Mouse (Mus musculus) MEL (cell line): ENCODE measurements around the gene Smarca4. TPM values are rescaled to one million over a fixed set of nuclear protein-coding genes. Genes with fewer than 3 reads are reported as not detected.

Source experiments
- DNase-seq: peaks from one replicate; pipeline ENCODE4 v3.0.0; 2011; ENCODE audit warnings: low read depth, low spot score
- H3K27ac ChIP-seq: 2 replicates; pipeline ENCODE4 v1.5.1; 2012; ENCODE audit warnings: low read depth, mild to moderate bottlenecking, control low read depth, low read length, moderate library complexity; ENCODE audit not compliant: control insufficient read depth
- H3K27me3 ChIP-seq, 2 experiments: fragments of 150-350 bp in 1 of 2; sonication (generic) in 1 of 2; 2 replicates each; pipeline ENCODE4 v1.6.1; 2012; ENCODE audit warnings: low read length in 2 of 2, mild to moderate bottlenecking in 2 of 2, improper control_type of control experiment in 1 of 2, moderate library complexity in 1 of 2; ENCODE audit not compliant: insufficient read depth in 2 of 2, control insufficient read depth in 1 of 2
- H3K36me3 ChIP-seq, 2 experiments: 2 replicates each; pipeline ENCODE4 v1.6.1; 2012 to 2014; ENCODE audit warnings: low read length in 2 of 2, improper control_type of control experiment in 1 of 2, inconsistent platforms in 1 of 2, mild to moderate bottlenecking in 1 of 2; ENCODE audit not compliant: insufficient read depth in 2 of 2, control insufficient read depth in 1 of 2
- H3K4me1 ChIP-seq, 2 experiments: fragments of 150-350 bp in 1 of 2; sonication (generic) in 1 of 2; 2 replicates each; pipeline ENCODE4 v1.6.1; 2012; ENCODE audit warnings: low read length in 2 of 2, improper control_type of control experiment in 1 of 2, mild to moderate bottlenecking in 1 of 2; ENCODE audit not compliant: insufficient read depth in 2 of 2, control insufficient read depth in 1 of 2
- H3K4me3 ChIP-seq, 2 experiments: fragments of 150-350 bp in 1 of 2; sonication (generic) in 1 of 2; 2 replicates each; pipeline ENCODE4 v1.5.1; 2012; ENCODE audit warnings: low read depth in 2 of 2, low read length in 2 of 2, mild to moderate bottlenecking in 2 of 2, moderate library complexity in 2 of 2, control low read depth in 1 of 2, improper control_type of control experiment in 1 of 2; ENCODE audit not compliant: control insufficient read depth in 1 of 2, insufficient read depth in 1 of 2
- H3K79me2 ChIP-seq: 2 replicates; pipeline ENCODE4 v1.6.1; 2012; ENCODE audit warnings: mild to moderate bottlenecking, low read length, moderate library complexity; ENCODE audit not compliant: control insufficient read depth, poor library complexity, insufficient read depth
- H3K9ac ChIP-seq: 2 replicates; pipeline ENCODE4 v1.6.1; 2012; ENCODE audit warnings: low read depth, mild to moderate bottlenecking, control low read depth, low read length, moderate library complexity; ENCODE audit not compliant: control insufficient read depth, poor library complexity, severe bottlenecking
- H3K9me3 ChIP-seq: fragments of 150-350 bp; sonication (generic); replicated peaks from 2 replicates; pipeline ENCODE4 v1.6.1; 2012; ENCODE audit warnings: mild to moderate bottlenecking, low read length, improper control_type of control experiment, moderate library complexity; ENCODE audit not compliant: insufficient read depth
- BHLHE40 ChIP-seq: IDR thresholded peaks from 2 replicates; pipeline ENCODE4 v1.6.1; 2012; ENCODE audit warnings: low read depth, mild to moderate bottlenecking, inconsistent platforms, low read length, improper control_type of control experiment, borderline replicate concordance
- CHD1 ChIP-seq: IDR thresholded peaks from 2 replicates; pipeline ENCODE4 v1.6.1; 2012; ENCODE audit warnings: low read depth, mild to moderate bottlenecking, inconsistent platforms, low read length, improper control_type of control experiment
- CHD2 ChIP-seq: IDR thresholded peaks from 2 replicates; pipeline ENCODE4 v1.6.1; 2011; ENCODE audit warnings: low read length, improper control_type of control experiment
- CTCF ChIP-seq, 3 experiments: IDR thresholded peaks in 2 of 3; conservative IDR thresholded peaks in 1 of 3; 2 replicates each; pipeline ENCODE4 v1.5.1; 2011 to 2012; ENCODE audit warnings: low read length in 3 of 3, low read depth in 2 of 3, mild to moderate bottlenecking in 2 of 3, improper control_type of control experiment in 1 of 3, inconsistent platforms in 1 of 3, mixed read lengths in 1 of 3, moderate library complexity in 1 of 3; ENCODE audit not compliant: control insufficient read depth in 1 of 3, insufficient read depth in 1 of 3, poor library complexity in 1 of 3, severe bottlenecking in 1 of 3
- E2F4 ChIP-seq: IDR thresholded peaks from 2 replicates; pipeline ENCODE4 v1.6.1; 2011; ENCODE audit warnings: low read depth, low read length, improper control_type of control experiment, borderline replicate concordance
- ELF1 ChIP-seq: IDR thresholded peaks from 2 replicates; pipeline ENCODE4 v1.6.1; 2014; ENCODE audit warnings: low read depth, mild to moderate bottlenecking, inconsistent platforms, low read length, improper control_type of control experiment, moderate library complexity
- EP300 ChIP-seq, 2 experiments: IDR thresholded peaks; 2 replicates each; pipeline ENCODE4 v1.6.1; 2011; ENCODE audit warnings: improper control_type of control experiment in 2 of 2, low read length in 2 of 2, low read depth in 1 of 2, mild to moderate bottlenecking in 1 of 2
- GABPA ChIP-seq: IDR thresholded peaks from 2 replicates; pipeline ENCODE4 v1.6.1; 2012; ENCODE audit warnings: low read depth, mild to moderate bottlenecking, inconsistent platforms, low read length, improper control_type of control experiment, moderate library complexity
- GATA1 ChIP-seq: IDR thresholded peaks from 2 replicates; pipeline ENCODE4 v1.6.1; 2011; ENCODE audit warnings: low read depth, low read length, improper control_type of control experiment
- HCFC1 ChIP-seq: IDR thresholded peaks from 2 replicates; pipeline ENCODE4 v1.6.1; 2012; ENCODE audit warnings: low read depth, mild to moderate bottlenecking, inconsistent platforms, low read length, improper control_type of control experiment, moderate library complexity
- JUND ChIP-seq: IDR thresholded peaks from 2 replicates; pipeline ENCODE4 v1.6.1; 2011; ENCODE audit warnings: low read depth, mild to moderate bottlenecking, improper control_type of control experiment, low read length
- MAFK ChIP-seq: IDR thresholded peaks from 2 replicates; pipeline ENCODE4 v1.6.1; 2011; ENCODE audit warnings: low read depth, mild to moderate bottlenecking, low read length, improper control_type of control experiment, borderline replicate concordance
- MAX ChIP-seq: IDR thresholded peaks from 2 replicates; pipeline ENCODE4 v1.6.1; 2011; ENCODE audit warnings: low read length, improper control_type of control experiment
- MAZ ChIP-seq: IDR thresholded peaks from 2 replicates; pipeline ENCODE4 v1.6.1; 2012; ENCODE audit warnings: low read depth, mild to moderate bottlenecking, inconsistent platforms, low read length, improper control_type of control experiment
- MEF2A ChIP-seq: IDR thresholded peaks from 2 replicates; pipeline ENCODE4 v1.6.1; 2014; ENCODE audit warnings: low read depth, mild to moderate bottlenecking, inconsistent platforms, low read length, improper control_type of control experiment; ENCODE audit not compliant: poor library complexity, insufficient replicate concordance, severe bottlenecking; ENCODE audit errors: extremely low read depth
- MXI1 ChIP-seq: IDR thresholded peaks from 2 replicates; pipeline ENCODE4 v1.6.1; 2011; ENCODE audit warnings: mild to moderate bottlenecking, low read depth, low read length, improper control_type of control experiment
- MYC ChIP-seq: IDR thresholded peaks from 2 replicates; pipeline ENCODE4 v1.6.1; 2011; ENCODE audit warnings: low read depth, mild to moderate bottlenecking, low read length, improper control_type of control experiment, moderate library complexity
- NRF1 ChIP-seq: IDR thresholded peaks from 2 replicates; pipeline ENCODE4 v1.6.1; 2014; ENCODE audit warnings: low read depth, mild to moderate bottlenecking, inconsistent platforms, low read length, improper control_type of control experiment, moderate library complexity; ENCODE audit not compliant: poor library complexity, insufficient read depth, severe bottlenecking
- POLR2AphosphoS5 ChIP-seq: IDR thresholded peaks from 2 replicates; pipeline ENCODE4 v1.6.1; 2012; ENCODE audit warnings: low read depth, borderline replicate concordance, mild to moderate bottlenecking, inconsistent platforms, low read length, moderate library complexity, mixed read lengths
- RCOR1 ChIP-seq: IDR thresholded peaks from 2 replicates; pipeline ENCODE4 v1.6.1; 2012; ENCODE audit warnings: low read depth, mild to moderate bottlenecking, inconsistent platforms, low read length, improper control_type of control experiment
- SIN3A ChIP-seq: IDR thresholded peaks from 2 replicates; pipeline ENCODE4 v1.6.1; 2012; ENCODE audit warnings: low read length, improper control_type of control experiment, inconsistent platforms
- TAL1 ChIP-seq: IDR thresholded peaks from 2 replicates; pipeline ENCODE4 v1.6.1; 2012; ENCODE audit warnings: mild to moderate bottlenecking, inconsistent platforms, low read length, moderate library complexity, mixed read lengths
- TBP ChIP-seq: IDR thresholded peaks from 2 replicates; pipeline ENCODE4 v1.8.0; 2011; ENCODE audit warnings: low read depth, low read length, improper control_type of control experiment
- TCF12 ChIP-seq: IDR thresholded peaks from 2 replicates; pipeline ENCODE4 v1.6.1; 2014; ENCODE audit warnings: low read depth, mild to moderate bottlenecking, inconsistent platforms, low read length, improper control_type of control experiment, moderate library complexity
- UBTF ChIP-seq: IDR thresholded peaks from 2 replicates; pipeline ENCODE4 v1.6.1; 2012; ENCODE audit warnings: low read depth, mild to moderate bottlenecking, inconsistent platforms, low read length, improper control_type of control experiment, moderate library complexity, borderline replicate concordance; ENCODE audit not compliant: insufficient read depth
- USF1 ChIP-seq: IDR thresholded peaks from 2 replicates; pipeline ENCODE4 v1.6.1; 2014; ENCODE audit warnings: low read depth, mild to moderate bottlenecking, inconsistent platforms, low read length, improper control_type of control experiment, moderate library complexity
- USF2 ChIP-seq, 2 experiments: IDR thresholded peaks; 2 replicates each; pipeline ENCODE4 v1.6.1; 2011 to 2012; ENCODE audit warnings: improper control_type of control experiment in 2 of 2, low read length in 2 of 2, borderline replicate concordance in 1 of 2, inconsistent platforms in 1 of 2, low read depth in 1 of 2, mild to moderate bottlenecking in 1 of 2; ENCODE audit not compliant: insufficient read depth in 1 of 2
- ZKSCAN1 ChIP-seq: IDR thresholded peaks from 2 replicates; pipeline ENCODE4 v1.6.1; 2012; ENCODE audit warnings: low read depth, mild to moderate bottlenecking, inconsistent platforms, low read length, improper control_type of control experiment, moderate library complexity
- ZMIZ1 ChIP-seq: IDR thresholded peaks from 2 replicates; pipeline ENCODE4 v1.6.1; 2012; ENCODE audit warnings: low read depth, mild to moderate bottlenecking, inconsistent platforms, low read length, improper control_type of control experiment, moderate library complexity
- ZNF384 ChIP-seq: IDR thresholded peaks from 2 replicates; pipeline ENCODE4 v1.6.1; 2012; ENCODE audit warnings: low read depth, mild to moderate bottlenecking, inconsistent platforms, low read length, improper control_type of control experiment
- polyA plus RNA-seq, 2 experiments: library from polyadenylated mRNA; stranded (reverse) in 1 of 2; unstranded in 1 of 2; fragments of >175 nt in 1 of 2; fragments of >200 nt in 1 of 2; gene quantifications; 2 replicates each; pipeline versions ENCODE4 v1.2.1 to v1.2.4; 2012; ENCODE audit warnings: low replicate concordance in 2 of 2, low read depth in 1 of 2; ENCODE audit not compliant: insufficient read length in 2 of 2, insufficient read depth in 1 of 2, missing spikeins in 1 of 2
- total RNA-seq: library from RNA; depleted of rRNA; stranded (reverse); fragments of 300-350 nt; gene quantifications from 2 replicates; pipeline ENCODE4 v1.2.3, GENCODE M21; 2012

The Smarca4 gene
- total and polyA plus RNA-seq, 3 experiments = 71.4 to 381 (median 249) TPM

DNA sequence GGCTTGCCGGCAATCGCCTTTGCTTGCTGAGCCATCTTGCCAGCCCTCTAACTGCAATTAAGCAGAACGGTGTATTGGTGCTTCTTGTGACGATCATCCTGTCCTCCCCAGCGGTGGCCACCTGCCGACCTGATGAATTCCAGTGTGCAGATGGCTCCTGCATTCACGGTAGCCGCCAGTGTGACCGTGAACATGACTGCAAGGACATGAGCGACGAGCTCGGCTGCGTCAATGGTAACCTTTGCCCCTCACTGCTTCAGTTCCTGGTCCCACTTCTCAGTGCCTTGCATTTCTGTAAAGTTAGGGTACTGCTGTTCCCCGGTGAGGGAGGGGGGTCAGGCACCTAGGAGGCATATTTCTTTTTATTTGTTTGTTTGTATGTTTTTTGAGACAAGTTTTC lies 119.2 kb downstream of the Smarca4 start:
- H3K9ac ChIP-seq = no peak overlapping the region
- H3K4me3 ChIP-seq = no peak overlapping the region
- no peak for DNase-seq
- no peaks in the 10 kb centered on the region for H3K27me3 ChIP-seq
- no peak overlapping the region for H3K27ac ChIP-seq
- H3K36me3 ChIP-seq = peaks cover 0 to 89% of the 10 kb centered on the region in 2 experiments; a peak in 2 of 4 replicates
- TF ChIP-seq CTCF (IDR thresholded peaks at IDR 0.05 in 2 of 3, conservative IDR thresholded peaks at IDR 0.05 in 1 of 3; ENCODE audit: control insufficient read depth in 1 of 3, insufficient read depth in 1 of 3, low read depth in 2 of 3, low read length in 3 of 3, poor library complexity in 1 of 3, severe bottlenecking in 1 of 3) (no peak), GABPA (no peak), ZNF384 (no peak), MXI1 (no peak), ELF1 (no peak), MAFK (no peak), TCF12 (no peak), TAL1 (no peak), USF2 (IDR thresholded peaks at IDR 0.05; ENCODE audit: borderline replicate concordance in 1 of 2, insufficient read depth in 1 of 2, low read depth in 1 of 2, low read length in 2 of 2) (no peak), BHLHE40 (no peak), GATA1 (no peak), POLR2AphosphoS5 (no peak), USF1 (no peak), MEF2A (no peak), CHD1 (no peak), NRF1 (no peak), RCOR1 (no peak), MAZ (no peak), HCFC1 (no peak)
- TF ChIP-seq, all 39 proteins: peak for 0
- H3K79me2 ChIP-seq = peaks cover 7% of the 10 kb centered on the region; the same call in 1 of the 2 replicates
- H3K4me1 ChIP-seq = no peaks in the 10 kb centered on the region
- H3K9me3 ChIP-seq = no peaks in the 10 kb centered on the region

DNA sequence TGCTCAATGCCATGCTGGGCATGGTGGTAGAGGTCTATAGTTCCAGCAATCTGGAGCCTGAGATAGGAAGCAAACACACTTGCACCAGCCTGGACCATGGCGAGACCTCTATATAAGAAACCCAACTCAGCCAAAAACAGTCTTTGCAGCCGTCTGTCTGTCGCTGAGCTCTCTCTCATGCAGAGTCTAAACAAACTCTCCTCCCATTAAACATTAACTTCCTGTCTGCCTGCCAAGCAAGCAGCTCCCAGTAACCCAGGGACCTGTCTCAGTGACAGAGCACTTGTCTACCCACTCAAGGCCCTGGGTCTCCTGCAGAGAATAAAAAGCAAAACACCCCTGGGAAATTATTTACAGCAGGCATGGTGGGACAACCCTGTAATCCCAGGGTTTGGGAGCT lies 120.6 kb downstream of the Smarca4 start:
- peaks cover 0 to 84% of the 10 kb centered on the region in 2 experiments; a peak in 2 of 4 replicates for H3K36me3 ChIP-seq
- H3K9me3 ChIP-seq = no peaks in the 10 kb centered on the region
- TF ChIP-seq MAX (no peak), CHD1 (no peak), JUND (no peak), ZKSCAN1 (no peak), EP300 (IDR thresholded peaks at IDR 0.05; ENCODE audit: low read depth in 1 of 2, low read length in 2 of 2) (no peak), E2F4 (no peak), ZMIZ1 (no peak), CTCF (IDR thresholded peaks at IDR 0.05 in 2 of 3, conservative IDR thresholded peaks at IDR 0.05 in 1 of 3; ENCODE audit: control insufficient read depth in 1 of 3, insufficient read depth in 1 of 3, low read depth in 2 of 3, low read length in 3 of 3, poor library complexity in 1 of 3, severe bottlenecking in 1 of 3) (no peak), TBP (no peak), SIN3A (no peak), MXI1 (no peak), CHD2 (no peak), MYC (no peak), UBTF (no peak), NRF1 (no peak)
- H3K9ac ChIP-seq = no peak overlapping the region
- peaks cover 0 to 3% of the 10 kb centered on the region in 2 experiments; a peak in 1 of 4 replicates for H3K4me1 ChIP-seq
- DNase-seq = no peak
- no peaks in the 10 kb centered on the region for H3K79me2 ChIP-seq
- no peak overlapping the region for H3K4me3 ChIP-seq
- no peak overlapping the region for H3K27ac ChIP-seq
- H3K27me3 ChIP-seq = no peaks in the 10 kb centered on the region
